Mouse (Mus musculus): ENCODE results near the gene Nrcam. TPM values are rescaled to one million over a fixed set of nuclear protein-coding genes. Genes with fewer than 3 reads are reported as not detected.

Gene Nrcam
- total RNA-seq, 2 experiments from 2014 or later: 0.67 TPM; not detected in 1

DNA sequence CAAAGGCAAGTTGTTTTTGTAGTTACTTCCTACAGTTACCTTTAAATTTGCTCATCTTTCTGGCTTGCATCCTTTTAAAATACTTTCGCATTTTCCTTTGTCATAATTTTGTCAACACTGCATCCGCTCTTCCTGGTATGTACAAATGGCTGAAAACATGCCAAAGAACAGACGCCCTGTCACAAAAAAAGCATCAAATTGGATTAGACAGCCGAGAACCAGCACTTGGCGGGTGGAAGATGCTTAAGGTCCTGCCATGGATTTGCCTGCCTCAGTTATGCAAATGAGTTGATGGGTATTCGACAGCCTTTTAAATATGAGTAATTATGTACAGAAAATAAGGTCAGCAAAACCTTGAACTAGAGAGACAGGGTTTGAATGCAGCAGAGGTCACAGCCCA is 101.7 kb downstream of the Nrcam start:
- no peak for ATAC-seq (replicated peaks; ENCODE audit: poor library complexity, severe bottlenecking)

- ATAC-seq (replicated peaks; ENCODE audit: poor library complexity, severe bottlenecking): no peak
These were observed 102.3 kb downstream of the Nrcam start for GRCm38 (mm10) chr12:44430996-44431395.

- no peak for ATAC-seq (replicated peaks; ENCODE audit: poor library complexity, severe bottlenecking)
These were observed 104.0 kb downstream of the Nrcam start for GRCm38 (mm10) chr12:44432727-44433126.

GRCm38 (mm10) chr12:44437046-44437827 is 108.6 kb downstream of the Nrcam start:
- ATAC-seq (replicated peaks; ENCODE audit: poor library complexity, severe bottlenecking): no peak

GRCm38 (mm10) chr12:44438884-44439283 is 110.2 kb downstream of the Nrcam start:
- ATAC-seq (replicated peaks; ENCODE audit: poor library complexity, severe bottlenecking): peak; percentile 72

DNA sequence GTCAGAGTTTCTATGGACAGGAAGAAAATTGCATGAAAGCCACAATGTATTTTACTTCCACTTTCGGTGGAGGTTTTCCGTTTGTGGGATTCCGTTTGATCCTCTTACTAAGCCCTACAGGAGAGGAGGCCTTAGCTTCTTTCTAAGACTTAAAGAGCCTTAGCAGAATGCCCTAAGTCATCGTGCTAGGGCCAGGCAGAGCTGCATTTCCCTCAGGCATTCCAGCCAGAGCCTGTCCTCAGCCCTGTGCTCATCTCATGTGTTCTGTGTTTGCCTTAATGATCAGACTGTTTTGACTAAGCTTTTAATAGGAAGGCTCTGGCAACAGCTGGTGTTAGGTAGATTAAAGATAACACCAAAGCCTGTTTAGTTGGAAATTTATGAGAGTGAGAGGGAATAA is 111.5 kb downstream of the Nrcam start:
- peak; percentile 75 for ATAC-seq (replicated peaks; ENCODE audit: poor library complexity, severe bottlenecking)

- no peak for ATAC-seq (replicated peaks; ENCODE audit: poor library complexity, severe bottlenecking)
These were observed 122.2 kb downstream of the Nrcam start for GRCm38 (mm10) chr12:44450930-44451329.

- ATAC-seq (replicated peaks; ENCODE audit: poor library complexity, severe bottlenecking): peak; percentile 50
These were observed 123.1 kb downstream of the Nrcam start for GRCm38 (mm10) chr12:44451742-44452141.

GRCm38 (mm10) chr12:44453791-44454190 is 125.1 kb downstream of the Nrcam start:
- no peak for ATAC-seq (replicated peaks; ENCODE audit: poor library complexity, severe bottlenecking)

DNA sequence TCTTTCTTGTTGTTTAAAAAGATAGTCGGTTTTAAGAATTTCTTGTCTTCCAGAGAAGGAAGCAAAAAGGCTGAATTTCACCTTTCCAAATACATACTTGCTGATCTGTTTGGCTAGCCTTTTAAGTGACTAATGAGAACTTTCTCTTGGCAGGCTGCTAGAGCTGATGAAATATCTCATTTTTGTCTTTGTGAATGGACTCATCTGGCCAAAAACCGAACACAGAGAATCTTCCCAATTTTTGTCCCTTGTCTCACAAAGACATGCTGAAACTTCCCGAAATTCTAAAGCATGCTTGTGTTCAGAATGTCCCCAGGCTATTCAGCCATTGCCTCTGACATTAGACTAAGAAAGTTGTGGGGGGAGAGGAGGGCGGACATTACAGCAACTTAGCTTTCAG is 129.3 kb downstream of the Nrcam start:
- ATAC-seq (replicated peaks; ENCODE audit: poor library complexity, severe bottlenecking): no peak

DNA sequence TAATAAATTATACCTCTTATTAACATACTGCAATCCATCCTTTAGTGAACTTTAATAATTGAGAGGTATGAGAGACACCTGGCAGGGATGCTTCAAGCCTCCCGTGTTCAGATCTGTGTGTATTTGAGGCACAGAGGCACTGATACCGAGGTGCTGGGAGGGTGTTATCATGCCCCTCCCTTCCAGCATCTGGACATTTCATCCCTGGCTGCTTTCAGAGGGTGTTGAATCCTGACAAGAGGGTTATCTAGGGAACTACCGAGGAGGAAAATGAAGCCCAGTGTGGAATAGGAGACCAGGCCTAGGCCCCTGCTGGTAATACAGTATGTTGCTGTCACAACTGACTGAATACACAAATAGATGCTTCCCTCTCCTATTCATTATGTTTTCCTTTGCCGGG is 133.8 kb downstream of the Nrcam start:
- ATAC-seq (replicated peaks; ENCODE audit: poor library complexity, severe bottlenecking): no peak

DNA sequence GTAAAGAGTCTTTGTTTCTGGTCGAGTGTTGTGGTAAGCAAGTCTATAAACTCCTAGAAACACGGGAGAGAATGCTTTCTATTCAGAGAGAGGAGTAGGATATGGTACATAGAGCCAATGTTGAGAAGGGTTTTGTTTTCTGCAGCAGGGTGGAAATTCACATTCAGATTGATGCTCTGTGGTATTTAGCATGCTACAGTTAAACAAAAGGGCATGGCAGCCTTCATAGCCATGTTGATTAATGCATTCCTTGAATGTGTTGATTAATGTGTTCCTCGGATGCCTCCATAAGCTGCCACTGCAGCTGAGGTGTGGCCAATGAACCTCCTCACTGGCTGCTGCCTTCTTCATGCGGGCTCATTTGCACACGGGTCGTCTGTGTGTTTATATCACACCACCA is 134.3 kb downstream of the Nrcam start:
- no peak for ATAC-seq (replicated peaks; ENCODE audit: poor library complexity, severe bottlenecking)

DNA sequence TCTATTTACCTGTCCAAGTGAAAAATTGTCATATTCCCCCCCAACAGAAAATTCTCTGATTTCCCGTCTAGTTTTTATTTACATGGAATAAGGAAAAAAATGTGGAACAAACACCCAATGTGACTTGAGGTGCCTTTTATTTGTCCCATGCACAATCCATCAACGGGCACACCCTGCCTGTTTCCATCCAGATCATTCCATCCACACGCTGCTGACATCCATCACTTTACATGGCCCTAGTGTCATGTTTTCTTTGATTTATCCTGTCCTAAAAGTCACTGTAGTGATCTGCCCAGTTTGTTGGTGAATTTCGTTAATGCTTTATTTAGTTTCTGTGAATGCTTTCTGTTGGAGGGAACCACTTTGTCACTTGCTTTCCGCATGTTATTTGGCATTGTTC is 142.4 kb downstream of the Nrcam start:
- ATAC-seq (replicated peaks; ENCODE audit: poor library complexity, severe bottlenecking): no peak

- no peak for ATAC-seq (replicated peaks; ENCODE audit: poor library complexity, severe bottlenecking)
These were observed 146.7 kb downstream of the Nrcam start for GRCm38 (mm10) chr12:44475355-44475754.

DNA sequence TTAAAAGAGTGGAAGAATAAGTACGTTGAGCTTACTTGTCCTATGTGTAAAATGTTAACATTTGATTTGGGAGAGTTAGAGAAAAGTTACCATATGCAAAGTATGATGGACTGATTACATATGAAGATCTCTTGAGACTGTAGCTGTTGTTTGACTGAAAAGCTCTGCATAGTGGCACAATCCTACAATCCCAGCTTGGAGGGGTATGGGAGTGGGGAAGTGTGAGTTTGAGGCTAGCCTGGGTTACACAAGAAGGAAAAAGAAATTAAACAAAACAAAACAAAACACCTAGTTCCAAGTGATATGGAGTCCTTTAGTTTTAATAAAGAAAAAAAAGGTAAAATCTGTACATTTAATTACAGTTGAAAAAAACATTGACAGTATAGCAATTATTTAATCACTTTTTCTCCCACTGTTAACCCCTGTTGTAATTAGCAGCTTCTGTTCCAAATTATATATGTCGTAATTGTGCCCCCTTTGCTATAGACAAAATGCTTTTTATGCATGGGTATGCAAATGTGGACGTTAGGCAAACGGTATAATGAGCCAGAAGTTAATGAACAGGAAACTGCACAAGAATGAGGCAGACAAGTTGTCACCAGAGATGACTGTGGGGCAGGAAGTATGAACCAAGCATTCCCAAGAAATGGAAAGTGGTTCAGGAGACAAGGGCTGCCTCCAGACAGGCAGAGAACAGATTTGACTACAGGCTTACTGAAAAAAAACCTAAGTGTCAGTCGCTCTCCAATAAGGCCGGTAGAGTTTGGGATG is 150.8 kb downstream of the Nrcam start:
- ATAC-seq (replicated peaks; ENCODE audit: poor library complexity, severe bottlenecking): no peak

- no peak for ATAC-seq (replicated peaks; ENCODE audit: poor library complexity, severe bottlenecking)
These were observed 151.3 kb downstream of the Nrcam start for GRCm38 (mm10) chr12:44480031-44480419.

DNA sequence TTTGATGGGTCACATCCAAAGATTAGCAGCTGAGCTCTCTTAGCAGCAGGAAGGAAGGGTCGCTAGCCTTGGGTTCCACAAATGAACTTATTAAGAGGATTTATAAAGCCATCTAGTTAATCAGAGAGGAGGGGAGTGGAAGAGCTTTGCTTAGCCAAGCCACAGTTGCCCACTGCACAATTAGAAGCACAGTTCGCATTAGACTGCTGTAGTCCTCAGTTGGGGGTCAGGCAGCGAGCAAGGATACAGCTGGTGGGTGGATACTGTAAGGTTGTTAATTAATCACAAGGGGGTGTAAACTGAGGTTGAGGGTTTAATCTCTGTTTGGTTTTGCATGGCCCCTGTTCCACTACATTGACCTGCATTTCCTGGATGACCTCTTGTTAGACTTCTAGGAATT is 152.7 kb downstream of the Nrcam start:
- ATAC-seq (replicated peaks; ENCODE audit: poor library complexity, severe bottlenecking): no peak

DNA sequence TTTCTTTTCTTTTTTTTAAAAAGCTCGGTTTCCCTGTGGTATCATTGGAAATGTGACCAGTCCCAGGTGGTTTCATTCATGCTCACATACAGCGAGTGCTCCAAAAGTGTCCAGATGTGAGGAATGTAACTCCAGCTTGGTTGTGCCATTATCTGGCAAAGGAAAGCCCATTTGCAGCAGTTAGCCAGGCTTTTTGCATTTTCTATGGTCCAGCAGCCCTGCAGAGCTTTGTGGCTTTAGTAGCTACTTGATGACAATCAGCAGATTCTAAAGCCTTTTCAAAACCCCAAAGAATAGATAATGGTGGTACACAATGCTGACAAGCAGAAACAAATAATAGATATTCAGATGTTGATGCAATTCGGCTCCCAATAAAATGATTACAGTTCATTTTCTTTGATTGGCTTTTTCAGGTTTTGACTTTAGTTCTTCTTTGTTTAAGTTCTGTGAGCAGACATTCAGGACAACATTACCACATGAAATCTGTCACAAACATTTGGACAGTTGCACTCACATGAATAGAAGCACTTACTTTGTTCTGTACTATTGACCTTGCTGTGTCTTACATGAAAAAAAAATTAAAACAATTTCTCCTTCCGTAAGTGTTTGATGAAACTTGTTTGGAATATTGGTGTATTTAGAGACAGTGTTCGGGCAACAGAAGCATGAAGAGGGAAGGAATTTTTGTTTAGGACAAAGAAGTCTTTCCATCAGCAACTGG is 164.2 kb downstream of the Nrcam start:
- ATAC-seq (replicated peaks; ENCODE audit: poor library complexity, severe bottlenecking): no peak

DNA sequence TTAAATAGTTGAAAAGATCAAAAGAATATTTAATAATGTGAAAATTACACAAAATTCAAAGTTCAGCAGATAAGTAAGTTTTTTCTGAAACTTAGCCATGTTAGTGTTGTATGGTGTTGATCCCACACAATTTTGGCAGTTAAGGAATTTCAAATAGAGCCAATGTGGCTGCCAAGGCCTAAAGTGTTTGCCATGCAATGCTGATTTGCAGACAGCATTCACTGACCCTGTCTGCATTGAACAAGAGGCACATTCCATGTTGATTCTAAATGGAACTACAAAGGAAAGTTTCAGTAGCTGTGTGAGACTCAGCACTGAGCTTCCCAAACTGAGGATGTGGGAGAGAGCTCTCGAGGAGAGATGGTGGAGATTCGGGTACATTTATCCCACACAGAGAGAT is 169.1 kb downstream of the Nrcam start:
- ATAC-seq (replicated peaks; ENCODE audit: poor library complexity, severe bottlenecking): no peak

DNA sequence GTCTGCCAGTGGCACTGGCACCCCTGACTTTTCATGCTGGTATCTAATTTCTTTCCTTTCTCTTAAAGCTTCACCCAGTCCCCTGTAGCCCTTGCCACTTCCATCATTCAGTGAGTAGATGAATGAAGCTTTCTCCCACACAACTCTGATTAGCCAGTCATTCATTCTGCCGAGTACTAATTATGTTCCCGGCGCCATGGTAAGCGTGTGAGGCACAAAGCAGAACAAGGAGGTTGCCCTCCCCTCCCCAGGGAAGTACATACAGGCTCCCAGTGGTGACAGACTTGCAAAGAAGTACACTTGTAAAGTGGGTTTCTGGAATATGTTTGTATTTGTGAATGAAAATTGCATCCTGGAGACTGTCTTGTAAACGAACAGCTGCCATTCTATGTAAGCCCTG is 170.2 kb downstream of the Nrcam start:
- ATAC-seq (replicated peaks; ENCODE audit: poor library complexity, severe bottlenecking): no peak

- no peak for ATAC-seq (replicated peaks; ENCODE audit: poor library complexity, severe bottlenecking)
These were observed 173.3 kb downstream of the Nrcam start for GRCm38 (mm10) chr12:44501807-44502487.
